Mouse (Mus musculus): Measurements from ENCODE around the gene Epyc. TPM values are rescaled to one million over a fixed set of nuclear protein-coding genes. Genes with fewer than 3 reads are reported as not detected.
"Not testable (repeated sequence)": the region's sequence is repeated elsewhere in the genome, so short reads cannot be mapped to it uniquely, and the experiment has no call there.

Gene Epyc
- polyA plus RNA-seq, 1 experiment from 2014 or later = not detected

DNA sequence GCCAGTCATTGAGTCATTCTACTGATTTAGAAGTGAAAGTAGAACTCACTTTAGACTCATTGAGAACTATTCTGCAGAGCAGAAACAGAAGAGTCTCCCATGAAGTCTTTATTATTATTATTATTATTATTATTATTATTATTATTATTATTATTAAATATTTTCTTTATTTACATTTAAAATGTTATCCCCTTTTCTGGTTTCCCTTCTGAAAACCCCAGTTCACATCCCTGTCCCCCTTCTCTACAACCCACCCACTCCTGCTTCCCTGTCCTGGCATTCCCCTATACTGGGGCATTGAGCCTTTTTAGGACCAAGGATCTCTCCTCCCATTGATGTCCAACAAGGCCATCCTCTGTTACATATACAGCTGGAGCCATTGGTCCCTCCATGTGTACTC is 82.8 kb downstream of the Epyc start, which contains the start of gene C030005K15Rik:
Gene C030005K15Rik, minus strand, starts transcription at position 101 of the 400 bp plus-strand sequence.
- not testable (repeated sequence) for H3K36me3 ChIP-seq (ENCODE audit: inconsistent target); H3K4me3 ChIP-seq (ENCODE audit: inconsistent target); H3K79me2 ChIP-seq (ENCODE audit: inconsistent target); H3K27ac ChIP-seq

Other genes starting within 250 kb of the Epyc start
- 0.19 to 0.30 TPM in 2 of 3 replicates, not detected in the other for gene Dcn, start 164.5 kb upstream of the Epyc start, polyA plus RNA-seq (2018)
- gene Lum, start 78.9 kb upstream of the Epyc start, polyA plus RNA-seq (2018) = not detected in 3 replicates
- gene Kera, start 37.2 kb upstream of the Epyc start, polyA plus RNA-seq (2018) = not detected in 3 replicates
- not detected in 3 replicates for gene Ccer1, start 49.0 kb downstream of the Epyc start, polyA plus RNA-seq (2018)
- gene C030005K15Rik, start 82.7 kb downstream of the Epyc start, polyA plus RNA-seq (2018) = not detected in 3 replicates